Mouse (Mus musculus): Measurements from ENCODE around the gene Gm1113.

The Gm1113 gene

GRCm38 (mm10) chr9:35518169-35518568 is at the start of gene Gm1113:
Gene Gm1113 (minus strand): TSS chr9:35518269.
- no peak for DNase-seq (ENCODE audit: low read depth, low spot score)

- no peak for DNase-seq (ENCODE audit: low read depth, low spot score)
Observed at GRCm38 (mm10) chr9:35564536-35565240, 46.6 kb upstream of the Gm1113 start.

- DNase-seq (ENCODE audit: low read depth, low spot score) = no peak
Observed at GRCm38 (mm10) chr9:35561583-35561982, 43.5 kb upstream of the Gm1113 start.

GRCm38 (mm10) chr9:35561076-35561475 is 43.0 kb upstream of the Gm1113 start:
- DNase-seq (ENCODE audit: low read depth, low spot score) = no peak

- DNase-seq (ENCODE audit: low read depth, low spot score) = peak; percentile 84
Observed at GRCm38 (mm10) chr9:35559009-35559890, 41.2 kb upstream of the Gm1113 start.

GRCm38 (mm10) chr9:35558257-35559008 is 40.4 kb upstream of the Gm1113 start, which contains the start of the genes Ddx25 and Pus3:
Gene Ddx25 (minus strand): TSS chr9:35558528.
Gene Pus3 (plus strand): TSS chr9:35558595.
- DNase-seq (ENCODE audit: low read depth, low spot score) = peak; percentile 36

GRCm38 (mm10) chr9:35556494-35557102 is 38.5 kb upstream of the Gm1113 start:
- DNase-seq (ENCODE audit: low read depth, low spot score) = no peak

GRCm38 (mm10) chr9:35548455-35548854 is 30.4 kb upstream of the Gm1113 start:
- no peak for DNase-seq (ENCODE audit: low read depth, low spot score)

- DNase-seq (ENCODE audit: low read depth, low spot score) = no peak
Observed at GRCm38 (mm10) chr9:35546745-35547144, 28.7 kb upstream of the Gm1113 start.

GRCm38 (mm10) chr9:35545704-35546103 is 27.6 kb upstream of the Gm1113 start:
- DNase-seq (ENCODE audit: low read depth, low spot score) = no peak

GRCm38 (mm10) chr9:35544666-35545065 is 26.6 kb upstream of the Gm1113 start:
- no peak for DNase-seq (ENCODE audit: low read depth, low spot score)

GRCm38 (mm10) chr9:35543099-35543860 is 25.2 kb upstream of the Gm1113 start:
- no peak for DNase-seq (ENCODE audit: low read depth, low spot score)

- DNase-seq (ENCODE audit: low read depth, low spot score) = no peak
Observed at GRCm38 (mm10) chr9:35541941-35542340, 23.9 kb upstream of the Gm1113 start.

GRCm38 (mm10) chr9:35541488-35541887 is 23.4 kb upstream of the Gm1113 start:
- peak; percentile 36 for DNase-seq (ENCODE audit: low read depth, low spot score)

- no peak for DNase-seq (ENCODE audit: low read depth, low spot score)
Observed at GRCm38 (mm10) chr9:35541024-35541423, 23.0 kb upstream of the Gm1113 start.

GRCm38 (mm10) chr9:35539001-35539750 is 21.1 kb upstream of the Gm1113 start:
- DNase-seq (ENCODE audit: low read depth, low spot score) = no peak

GRCm38 (mm10) chr9:35535876-35536275 is 17.8 kb upstream of the Gm1113 start:
- no peak for DNase-seq (ENCODE audit: low read depth, low spot score)

GRCm38 (mm10) chr9:35535110-35535509 is 17.0 kb upstream of the Gm1113 start:
- DNase-seq (ENCODE audit: low read depth, low spot score) = peak; percentile 26

- no peak for DNase-seq (ENCODE audit: low read depth, low spot score)
Observed at GRCm38 (mm10) chr9:35533266-35533665, 15.2 kb upstream of the Gm1113 start.

GRCm38 (mm10) chr9:35529796-35530195 is 11.7 kb upstream of the Gm1113 start:
- DNase-seq (ENCODE audit: low read depth, low spot score) = no peak

Measured in brain, embryonic 18.5 days (tissue).